Mouse (Mus musculus): ENCODE results near the gene Clrn3.

- no peak for TF ChIP-seq CTCF (IDR thresholded peaks at IDR 0.05; ENCODE audit: extremely low read depth, insufficient read length, insufficient replicate concordance, low read depth, low read length)
- TF ChIP-seq POLR2A (IDR thresholded peaks at IDR 0.05; ENCODE audit: low read depth, low read length), result no peak
These were observed 25.1 kb upstream of the Clrn3 start for GRCm38 (mm10) chr7:135553550-135553949.

All from small intestine, adult 2 months (tissue).